Mouse (Mus musculus) forebrain, embryonic 11.5 days (tissue): ENCODE data around the gene Car11. TPM values are rescaled to one million over a fixed set of nuclear protein-coding genes. Genes with fewer than 3 reads are reported as not detected.

Source experiments
- ATAC-seq: fragments of 200-750 bp; cut with Nextera tagmentation; replicated peaks from 2 replicates; pipeline ENCODE4 v1.8.0; 2017; ENCODE audit warnings: moderate TSS enrichment; ENCODE audit not compliant: low FRiP score
- DNase-seq: peaks from one replicate; pipeline ENCODE4 v3.0.0-alpha.2; 2017; ENCODE audit warnings: low spot score
- H3K27ac ChIP-seq: fragments of 300-500 bp; sonication (generic); 2 replicates; pipeline ENCODE4 v1.5.1; 2014; ENCODE audit warnings: low read depth, low read length
- H3K27me3 ChIP-seq: fragments of 300-500 bp; sonication (generic); 2 replicates; pipeline ENCODE4 v1.6.1; 2014; ENCODE audit warnings: mild to moderate bottlenecking, low read length, mixed read lengths; ENCODE audit not compliant: control insufficient read depth, insufficient read depth
- H3K36me3 ChIP-seq: fragments of 300-500 bp; sonication (generic); 2 replicates; pipeline ENCODE4 v1.6.1; 2014; ENCODE audit warnings: mild to moderate bottlenecking, low read length, moderate library complexity, mixed read lengths; ENCODE audit not compliant: control insufficient read depth, insufficient read depth
- H3K4me1 ChIP-seq: fragments of 300-500 bp; sonication (generic); replicated peaks from 2 replicates; pipeline ENCODE4 v1.6.1; 2014; ENCODE audit warnings: low read length, mixed read lengths; ENCODE audit not compliant: control insufficient read depth, insufficient read depth
- H3K4me2 ChIP-seq: fragments of 300-500 bp; sonication (generic); 2 replicates; pipeline ENCODE4 v1.6.1; 2014; ENCODE audit warnings: low read depth, mild to moderate bottlenecking, low read length, moderate library complexity, mixed read lengths; ENCODE audit not compliant: severe bottlenecking
- H3K4me3 ChIP-seq: fragments of 300-500 bp; sonication (generic); 2 replicates; pipeline ENCODE4 v1.5.1; 2014; ENCODE audit warnings: low read depth, low read length
- H3K9ac ChIP-seq: fragments of 300-500 bp; sonication (generic); 2 replicates; pipeline ENCODE4 v1.6.1; 2014; ENCODE audit warnings: low read length
- H3K9me3 ChIP-seq: fragments of 300-500 bp; sonication (generic); 2 replicates; pipeline ENCODE4 v1.6.1; 2016; ENCODE audit warnings: low read length, mixed read lengths; ENCODE audit not compliant: control insufficient read depth
- WGBS: fragments of 180-500 bp; shearing (Covaris S2); extraction: QIAGEN DNeasy Blood & Tissue Kit; methylation state at CpG from one replicate; pipeline ENCODE4 v1.1.7; 2014; 5-methylcytosine and 5-hydroxymethylcytosine counted together
- polyA plus RNA-seq: library from polyadenylated mRNA; unstranded; fragments of >200 nt; fragmentation: Nextera tagmentation; extraction: Ambion mirVana; gene quantifications from 2 replicates; pipeline ENCODE4 v1.2.1, GENCODE M21; 2014

The Car11 gene
- polyA plus RNA-seq, 1 experiment from 2014 or later: 3.6 TPM

DNA sequence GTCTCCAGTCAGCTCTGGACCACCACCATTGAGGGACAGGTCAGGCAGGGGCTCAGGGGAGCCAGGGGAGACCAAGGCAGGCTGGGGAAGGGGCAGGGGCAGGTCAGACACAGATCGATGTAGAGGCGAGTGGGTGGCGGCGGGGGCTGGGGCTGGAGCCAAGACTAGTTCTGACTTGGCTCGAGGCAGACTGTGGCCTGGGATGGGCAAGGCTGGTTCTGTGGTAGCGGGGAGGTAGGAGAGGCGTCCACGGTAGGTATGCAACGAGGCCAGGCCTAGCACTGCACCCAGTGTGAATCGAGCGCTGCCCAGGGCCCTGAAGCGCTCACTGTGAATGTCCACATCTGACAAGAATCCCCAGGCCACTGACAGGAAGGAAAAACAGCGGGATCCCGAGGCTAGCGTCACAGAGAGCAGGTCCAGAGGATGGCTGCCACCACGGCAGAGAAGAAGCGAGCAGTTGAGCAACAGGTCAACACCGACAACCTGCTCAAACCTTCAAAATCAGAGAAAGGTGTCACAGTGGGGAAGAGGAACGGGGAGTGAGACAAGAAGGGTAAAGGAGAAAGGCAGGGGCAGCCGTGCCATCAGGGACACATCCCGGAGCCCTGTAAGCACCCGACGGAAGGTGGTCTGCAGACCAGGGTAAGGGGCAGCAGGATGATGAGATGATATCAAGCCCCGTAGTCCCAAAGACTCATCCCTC lies 11.8 kb downstream of the Car11 start:
- Histone ChIP-seq H3K9ac (no peak overlapping the region), H3K9me3 (no peaks in the 10 kb centered on the region), H3K36me3 (peaks cover 18% of the 10 kb centered on the region; the same call in 1 of the 2 replicates), H3K4me3 (no peak overlapping the region), H3K4me1 (peaks cover 28% of the 10 kb centered on the region), H3K4me2 (no peak overlapping the region), H3K27ac (no peak overlapping the region), H3K27me3 (no peaks in the 10 kb centered on the region)
- ATAC-seq (no peak), DNase-seq (no peak)
- WGBS: 93% methylated on average over 24 of the region's 24 CpGs

DNA sequence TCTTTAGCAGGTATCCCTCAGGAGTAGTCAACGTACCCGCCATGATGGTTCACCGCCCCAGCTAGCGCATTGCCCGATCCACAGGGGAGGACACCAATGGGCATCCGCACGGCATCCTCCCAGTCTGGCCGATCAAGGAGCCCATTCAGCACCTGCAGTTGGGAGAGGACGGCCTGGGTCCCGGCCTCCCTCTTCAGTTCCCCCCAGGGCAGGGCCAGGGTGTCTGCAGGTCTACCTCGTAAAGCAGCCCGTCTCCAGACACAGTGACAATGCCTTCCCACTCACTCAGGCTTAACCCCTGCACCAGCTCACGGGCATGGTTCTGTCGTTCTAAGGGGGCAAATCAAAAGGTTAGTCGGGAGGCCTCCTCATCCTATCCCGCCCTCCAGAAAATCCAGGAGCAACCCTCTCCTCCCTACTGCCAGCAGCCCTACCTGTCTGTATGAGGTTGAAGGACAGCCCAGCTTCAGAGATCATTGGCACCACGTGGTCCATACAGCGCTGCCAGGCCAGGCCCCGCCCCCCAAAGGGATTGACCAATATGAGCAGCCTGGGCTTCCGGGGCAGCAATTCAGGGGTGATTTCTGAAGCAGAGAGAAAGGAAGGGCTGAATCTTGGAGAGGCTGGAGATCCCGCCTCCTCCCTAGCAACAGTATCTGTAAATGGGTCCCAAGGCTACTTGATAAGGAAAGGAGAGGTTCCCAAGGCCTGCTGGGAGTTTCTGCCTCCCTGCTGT lies 12.5 kb downstream of the Car11 start:
- Histone ChIP-seq H3K9me3 (no peaks in the 10 kb centered on the region), H3K4me1 (peaks cover 32% of the 10 kb centered on the region), H3K9ac (no peak overlapping the region), H3K4me3 (no peak overlapping the region), H3K4me2 (no peak overlapping the region), H3K27me3 (no peaks in the 10 kb centered on the region), H3K36me3 (peaks cover 18% of the 10 kb centered on the region; the same call in 1 of the 2 replicates), H3K27ac (no peak overlapping the region)
- no peak for ATAC-seq
- no peak for DNase-seq
- 90% methylated on average over 21 of the region's 21 CpGs for WGBS

GRCm38 (mm10) chr7:45713396-45713795 lies 13.8 kb downstream of the Car11 start:
- Histone ChIP-seq H3K4me2 (no peak overlapping the region), H3K9ac (no peak overlapping the region), H3K27me3 (no peaks in the 10 kb centered on the region), H3K27ac (no peak overlapping the region), H3K4me3 (no peak overlapping the region), H3K36me3 (peaks cover 18% of the 10 kb centered on the region; the same call in 1 of the 2 replicates), H3K9me3 (no peaks in the 10 kb centered on the region), H3K4me1 (peaks cover 22% of the 10 kb centered on the region)
- DNase-seq (no peak), ATAC-seq (no peak)
- 95% methylated on average over 16 of the region's 16 CpGs for WGBS

- Histone ChIP-seq H3K4me1 (peaks cover 24% of the 10 kb centered on the region), H3K4me2 (peak overlapping the region; percentile 85; the same call in 1 of the 2 replicates), H3K36me3 (peaks cover 18% of the 10 kb centered on the region; the same call in 1 of the 2 replicates), H3K27me3 (no peaks in the 10 kb centered on the region), H3K27ac (no peak overlapping the region), H3K4me3 (peak overlapping the region; percentile 60), H3K9ac (no peak overlapping the region; the same call in 1 of the 2 replicates), H3K9me3 (no peaks in the 10 kb centered on the region)
- DNase-seq (no peak), ATAC-seq (no peak)
- WGBS: 78% methylated on average over 6 of the region's 6 CpGs
These were observed 14.4 kb downstream of the Car11 start for GRCm38 (mm10) chr7:45713881-45714520.

DNA sequence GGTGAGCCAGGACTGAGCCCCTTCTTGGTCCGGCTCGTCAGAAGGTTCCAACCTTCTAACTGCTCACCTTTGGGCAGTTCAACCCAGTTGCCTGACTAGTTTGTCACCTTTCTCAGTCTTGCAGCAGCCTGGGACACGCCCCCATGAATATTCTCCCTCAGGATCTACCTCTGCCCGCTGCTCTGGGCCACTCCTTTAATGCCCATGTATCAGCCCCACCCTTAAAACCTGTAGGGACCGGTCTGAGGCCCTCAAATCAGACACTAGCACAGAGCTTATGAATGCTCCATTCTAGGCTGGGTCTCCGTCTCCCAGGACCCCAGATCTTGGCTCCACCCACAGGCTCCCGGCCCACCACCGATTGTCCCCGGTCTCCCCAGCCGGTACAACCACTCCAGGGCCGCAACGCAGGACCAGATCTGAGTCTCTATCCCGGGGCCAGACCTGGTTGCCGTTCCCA lies 15.0 kb downstream of the Car11 start:
- peaks cover 23% of the 10 kb centered on the region; the same call in 1 of the 2 replicates for H3K36me3 ChIP-seq
- peak overlapping the region; percentile 85 for H3K4me2 ChIP-seq
- ATAC-seq (no peak), DNase-seq (no peak)
- 12% methylated on average over 14 of the region's 14 CpGs for whole genome bisulfite sequencing
- H3K27me3 ChIP-seq: no peaks in the 10 kb centered on the region
- peak overlapping the region; percentile 62 for H3K9ac ChIP-seq
- H3K27ac ChIP-seq: no peak overlapping the region
- no peaks in the 10 kb centered on the region for H3K9me3 ChIP-seq
- H3K4me3 ChIP-seq: peak overlapping the region; percentile 60
- peaks cover 25% of the 10 kb centered on the region for H3K4me1 ChIP-seq

- ATAC-seq (peak; percentile 92), DNase-seq (peak; percentile 97)
- Histone ChIP-seq H3K9me3 (no peaks in the 10 kb centered on the region), H3K4me1 (peaks cover 25% of the 10 kb centered on the region), H3K36me3 (peaks cover 26% of the 10 kb centered on the region; the same call in 1 of the 2 replicates), H3K4me3 (peak within 1 kb of the TSS; percentile 60), H3K27ac (0 out of 2 replicates have a peak within 1 kb of the TSS, but pooled peaks have one; percentile 21), H3K9ac (peak within 1 kb of the TSS; percentile 62), H3K4me2 (peak within 1 kb of the TSS; percentile 85), H3K27me3 (no peaks in the 10 kb centered on the region)
- 8% methylated on average over 34 of the region's 34 CpGs for WGBS
These were observed 15.6 kb downstream of the Car11 start, which contains the start of gene Rpl18 for GRCm38 (mm10) chr7:45715090-45715708. TSS of gene Rpl18 (plus strand) at chr7:45715457.

DNA sequence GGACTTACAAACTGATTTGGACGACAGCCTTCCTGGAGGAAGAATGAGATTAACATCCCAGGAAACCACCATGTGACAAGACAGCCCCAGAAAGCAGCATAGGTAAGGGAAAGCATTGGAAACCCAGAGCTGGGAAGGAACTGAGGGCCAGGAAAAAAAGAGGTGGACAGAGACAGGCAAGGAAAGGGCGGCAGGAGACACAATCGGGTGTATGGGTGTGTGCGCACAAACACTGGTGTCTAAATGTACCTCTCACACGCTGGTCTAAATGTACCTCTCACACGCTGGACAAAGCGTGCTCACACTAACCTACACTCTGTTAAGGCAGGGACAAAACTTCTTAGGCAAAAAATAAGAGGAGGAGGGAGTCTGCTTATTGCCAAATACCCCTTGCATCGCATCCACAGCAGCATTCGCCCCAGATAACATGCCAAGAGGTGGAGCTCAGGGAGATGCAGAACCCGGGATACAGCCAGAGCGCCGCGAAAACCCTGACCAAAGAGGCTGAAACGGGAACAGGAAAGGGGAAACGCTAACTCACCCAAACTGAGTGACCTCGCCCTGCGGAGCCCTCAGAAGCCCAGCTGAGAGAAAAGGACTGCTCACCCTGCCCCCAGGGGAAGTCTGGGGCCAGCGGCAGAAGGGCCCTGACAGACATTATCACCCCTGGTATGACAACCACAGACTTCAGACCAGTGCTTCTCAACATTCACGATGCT lies 16.3 kb downstream of the Car11 start:
- Histone ChIP-seq H3K9me3 (no peaks in the 10 kb centered on the region), H3K4me1 (peaks cover 25% of the 10 kb centered on the region), H3K4me2 (peak overlapping the region; percentile 85; the same call in 1 of the 2 replicates), H3K9ac (no peak overlapping the region), H3K27ac (no peak overlapping the region), H3K27me3 (no peaks in the 10 kb centered on the region), H3K4me3 (peak overlapping the region; percentile 60; the same call in 1 of the 2 replicates), H3K36me3 (peaks cover 21% of the 10 kb centered on the region)
- ATAC-seq (no peak), DNase-seq (peak; percentile 52)
- 88% methylated on average over 19 of the region's 19 CpGs for WGBS
